ENCODE assay signal across 7 mouse cellular contexts in genomic region chr2:157078793-157079700, GRCm38 (mm10). TPM values are rescaled to one million over a fixed set of nuclear protein-coding genes. Genes with fewer than 3 reads are reported as not detected.
A peak's percentile ranks its signal among the peaks of the same experiment; 100 is the strongest.
DNase-seq lines count a peak whose midpoint lies in the region; ATAC-seq and TF ChIP-seq lines count a peak whose summit lies in the region.

Gene Soga1, minus strand, starts transcription at chr2:157079254.

- peaks cover 3% of the 10 kb centered on the region; the same call in 1 of the 2 replicates for H3K36me3 ChIP-seq in embryonic facial prominence, embryonic 13.5 days
- H3K36me3 ChIP-seq in kidney, embryonic 14.5 days (ENCODE audit: control insufficient read depth, insufficient read depth, low read length): peaks cover 9% of the 10 kb centered on the region; the same call in 1 of the 2 replicates
- no peaks in the 10 kb centered on the region for H3K36me3 ChIP-seq in midbrain, postnatal 0 days (ENCODE audit: insufficient read depth, low read length)
- H3K36me3 ChIP-seq in stomach, embryonic 16.5 days (ENCODE audit: control insufficient read depth, insufficient read depth, low read length): no peaks in the 10 kb centered on the region

- no peak for TF ChIP-seq POLR2A in bone marrow macrophage, adult 2 months (IDR thresholded peaks at IDR 0.05; ENCODE audit: borderline replicate concordance, low read depth, low read length)

- peaks cover 40% of the 10 kb centered on the region for H3K4me1 ChIP-seq in bone marrow macrophage, adult 2 months (ENCODE audit: control insufficient read depth, insufficient read depth, low read length)
- peaks cover 43% of the 10 kb centered on the region for H3K4me1 ChIP-seq in embryonic facial prominence, embryonic 13.5 days
- peaks cover 36% of the 10 kb centered on the region for H3K4me1 ChIP-seq in kidney, embryonic 14.5 days (ENCODE audit: control insufficient read depth, insufficient read depth, low read length)
- peaks cover 28% of the 10 kb centered on the region for H3K4me1 ChIP-seq in midbrain, postnatal 0 days (ENCODE audit: insufficient read depth, low read length)
- H3K4me1 ChIP-seq in stomach, embryonic 16.5 days (ENCODE audit: control insufficient read depth, insufficient read depth, low read length): peaks cover 35% of the 10 kb centered on the region

- TF ChIP-seq CTCF in bone marrow macrophage, adult 2 months (IDR thresholded peaks at IDR 0.05; ENCODE audit: low read depth, low read length): no peak
- TF ChIP-seq CTCF in midbrain, postnatal 0 days (IDR thresholded peaks at IDR 0.05): peak; percentile 50

- under 1% methylated on average over 116 of the region's 136 CpGs for WGBS in embryonic facial prominence, embryonic 13.5 days
- WGBS in kidney, embryonic 14.5 days: under 1% methylated on average over 94 of the region's 136 CpGs
- WGBS in midbrain, postnatal 0 days: under 1% methylated on average over 72 of the region's 136 CpGs
- under 1% methylated on average over 125 of the region's 136 CpGs for WGBS in stomach, embryonic 16.5 days

- no peak within 1 kb of the TSS for H3K27ac ChIP-seq in bone marrow macrophage, adult 2 months (ENCODE audit: insufficient read depth, low read depth, low read length)
- peak within 1 kb of the TSS; percentile 99 for H3K27ac ChIP-seq in embryonic facial prominence, embryonic 13.5 days
- peak within 1 kb of the TSS; percentile 99 for H3K27ac ChIP-seq in kidney, embryonic 14.5 days (ENCODE audit: low read depth, low read length)
- H3K27ac ChIP-seq in midbrain, postnatal 0 days (ENCODE audit: low read depth, low read length): peak within 1 kb of the TSS; percentile 96
- peak within 1 kb of the TSS; percentile 93 for H3K27ac ChIP-seq in stomach, embryonic 16.5 days (ENCODE audit: low read length)

- ATAC-seq in embryonic facial prominence, embryonic 13.5 days (ENCODE audit: insufficient number of reproducible peaks, insufficient read depth, low FRiP score, low TSS enrichment, low read depth): peak; percentile 84
- peak; percentile 91 for ATAC-seq in kidney, embryonic 14.5 days (ENCODE audit: low FRiP score, low TSS enrichment)
- peak; percentile 86 for ATAC-seq in midbrain, postnatal 0 days (ENCODE audit: low FRiP score)
- peak; percentile 91 for ATAC-seq in stomach, embryonic 16.5 days (ENCODE audit: insufficient read depth, low FRiP score)

- peak within 1 kb of the TSS; percentile 98 for H3K9ac ChIP-seq in embryonic facial prominence, embryonic 13.5 days
- peak within 1 kb of the TSS; percentile 98 for H3K9ac ChIP-seq in kidney, embryonic 14.5 days (ENCODE audit: low read depth, low read length)
- peak within 1 kb of the TSS; percentile 97 for H3K9ac ChIP-seq in midbrain, postnatal 0 days (replicated peaks; ENCODE audit: low read length, poor library complexity, severe bottlenecking)
- H3K9ac ChIP-seq in stomach, embryonic 16.5 days (ENCODE audit: low read length): peak within 1 kb of the TSS; percentile 92

- H3K9me3 ChIP-seq in embryonic facial prominence, embryonic 13.5 days: no peaks in the 10 kb centered on the region
- H3K9me3 ChIP-seq in kidney, embryonic 14.5 days (ENCODE audit: control insufficient read depth, low read length): no peaks in the 10 kb centered on the region
- H3K9me3 ChIP-seq in midbrain, postnatal 0 days (ENCODE audit: low read length): no peaks in the 10 kb centered on the region
- no peaks in the 10 kb centered on the region for H3K9me3 ChIP-seq in stomach, embryonic 16.5 days (replicated peaks; ENCODE audit: control insufficient read depth, low read length)

- peak within 1 kb of the TSS; percentile 61 for H3K4me3 ChIP-seq in bone marrow macrophage, adult 2 months (ENCODE audit: insufficient read depth, low read length)
- peak within 1 kb of the TSS; percentile 93 for H3K4me3 ChIP-seq in embryonic facial prominence, embryonic 13.5 days
- H3K4me3 ChIP-seq in kidney, embryonic 14.5 days (ENCODE audit: low read length): peak within 1 kb of the TSS; percentile 96
- H3K4me3 ChIP-seq in midbrain, postnatal 0 days (ENCODE audit: low read depth, low read length): peak within 1 kb of the TSS; percentile 92
- peak within 1 kb of the TSS; percentile 78 for H3K4me3 ChIP-seq in stomach, embryonic 16.5 days (replicated peaks; ENCODE audit: low read length)

- peak; percentile 89 to 91 for DNase-seq in heart, adult 9 months (ENCODE audit: low spot score in 2 of 2)
- DNase-seq in liver: peak; percentile 77
- peak; percentile 89 for DNase-seq in midbrain, postnatal 0 days (ENCODE audit: low spot score)

- peak within 1 kb of the TSS; percentile 96 for H3K4me2 ChIP-seq in embryonic facial prominence, embryonic 13.5 days
- H3K4me2 ChIP-seq in kidney, embryonic 14.5 days (replicated peaks; ENCODE audit: low read depth, low read length): peak within 1 kb of the TSS; percentile 77
- peak within 1 kb of the TSS; percentile 99 for H3K4me2 ChIP-seq in midbrain, postnatal 0 days (ENCODE audit: low read depth, low read length, poor library complexity, severe bottlenecking)
- peak within 1 kb of the TSS; percentile 74 for H3K4me2 ChIP-seq in stomach, embryonic 16.5 days (ENCODE audit: low read depth, low read length)

- H3K27me3 ChIP-seq in embryonic facial prominence, embryonic 13.5 days: no peaks in the 10 kb centered on the region
- H3K27me3 ChIP-seq in kidney, embryonic 14.5 days (ENCODE audit: control insufficient read depth, insufficient read depth, low read length): no peaks in the 10 kb centered on the region
- no peaks in the 10 kb centered on the region for H3K27me3 ChIP-seq in midbrain, postnatal 0 days (ENCODE audit: insufficient read depth, low read length)
- no peaks in the 10 kb centered on the region for H3K27me3 ChIP-seq in stomach, embryonic 16.5 days (ENCODE audit: control insufficient read depth, insufficient read depth, low read length)

RNA-seq across cellular contexts. Expression of gene Soga1, which starts in this region (rescaled TPM):
- polyA plus RNA-seq in bone marrow macrophage, adult 2 months (2012; ENCODE audit: insufficient read depth, insufficient read length, missing spikeins): 10.9 and 14.9 TPM in 2 replicates
- 4.6 and 7.1 TPM in 2 replicates for polyA plus RNA-seq in embryonic facial prominence, embryonic 13.5 days (2015; fragmentation: Nextera tagmentation; extraction: Ambion mirVana)
- polyA plus RNA-seq in kidney, embryonic 14.5 days (2014; fragmentation: Nextera tagmentation; extraction: Ambion mirVana): 6.3 and 6.4 TPM in 2 replicates
- 122 and 132 TPM in 2 replicates for total RNA-seq in midbrain, postnatal 0 days (2014; rRNA removed)
- 2.8 and 3.9 TPM in 2 replicates for polyA plus RNA-seq in midbrain, postnatal 0 days (2015; fragmentation: Nextera tagmentation; extraction: Ambion mirVana)
- polyA plus RNA-seq in stomach, embryonic 16.5 days (2015; fragmentation: Nextera tagmentation; extraction: Ambion mirVana): 2.1 and 2.6 TPM in 2 replicates
